Mouse (Mus musculus): ENCODE results near the gene Oxtr. TPM values are rescaled to one million over a fixed set of nuclear protein-coding genes. Genes with fewer than 3 reads are reported as not detected.

Oxtr gene
- polyA plus RNA-seq (2014; fragmentation: Nextera tagmentation; extraction: Ambion mirVana) = 1.4 and 1.9 TPM in 2 replicates

DNA sequence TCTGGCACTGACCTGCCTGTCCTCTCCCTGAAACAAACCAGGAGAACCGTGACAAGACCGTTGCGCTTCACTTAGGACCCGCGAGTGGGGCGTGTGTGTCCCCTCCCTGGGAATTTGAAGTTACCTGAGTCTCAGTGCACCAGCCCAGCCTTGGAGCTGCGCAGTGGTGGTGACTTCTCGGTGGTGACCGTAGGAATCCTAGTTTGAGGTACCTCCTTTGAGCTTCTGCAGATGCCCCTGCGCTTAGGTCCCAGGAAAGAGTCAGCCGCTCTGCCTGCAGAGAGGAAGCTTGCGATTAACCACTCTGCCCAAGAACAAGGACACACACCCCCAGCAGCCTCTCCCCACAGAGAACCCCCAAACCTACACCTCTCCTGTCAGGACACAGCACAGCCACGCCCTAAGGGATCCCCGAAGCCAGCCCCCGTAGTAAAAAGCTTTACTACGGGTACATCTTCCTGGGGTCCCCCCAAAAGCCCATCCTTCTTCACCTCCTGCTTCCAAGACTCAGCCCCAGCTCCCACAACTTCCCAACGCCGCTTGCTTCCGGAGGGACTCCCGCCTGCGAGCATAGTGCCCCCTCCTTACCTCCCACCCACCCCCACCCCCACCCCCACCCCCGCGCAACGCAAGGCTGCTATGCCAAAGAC lies at the start of gene Oxtr:
Gene Oxtr, minus strand, starts transcription at position 34 of the 650 bp plus-strand sequence.
- ATAC-seq (ENCODE audit: low read depth) = 0 out of 2 replicates have a peak, but pooled peaks have one; percentile 4
- Histone ChIP-seq H3K27me3 (ENCODE audit: control insufficient read depth, insufficient read depth, low read length) (peaks cover 29% of the 10 kb centered on the region), H3K27ac (ENCODE audit: low read depth, low read length) (no peak within 1 kb of the TSS), H3K4me1 (ENCODE audit: control insufficient read depth, insufficient read depth, low read length) (peaks cover 11% of the 10 kb centered on the region), H3K4me3 (ENCODE audit: low read depth, low read length) (peak within 1 kb of the TSS; percentile 32), H3K4me2 (ENCODE audit: low read depth, low read length) (peak within 1 kb of the TSS; percentile 59), H3K9ac (replicated peaks; ENCODE audit: low read depth, low read length) (0 out of 2 replicates have a peak within 1 kb of the TSS, but pooled peaks have one; percentile 25), H3K9me3 (ENCODE audit: control insufficient read depth, low read length) (no peaks in the 10 kb centered on the region), H3K36me3 (ENCODE audit: control insufficient read depth, insufficient read depth, low read length) (no peaks in the 10 kb centered on the region)
- 5% methylated on average over 24 of the region's 24 CpGs for WGBS

DNA sequence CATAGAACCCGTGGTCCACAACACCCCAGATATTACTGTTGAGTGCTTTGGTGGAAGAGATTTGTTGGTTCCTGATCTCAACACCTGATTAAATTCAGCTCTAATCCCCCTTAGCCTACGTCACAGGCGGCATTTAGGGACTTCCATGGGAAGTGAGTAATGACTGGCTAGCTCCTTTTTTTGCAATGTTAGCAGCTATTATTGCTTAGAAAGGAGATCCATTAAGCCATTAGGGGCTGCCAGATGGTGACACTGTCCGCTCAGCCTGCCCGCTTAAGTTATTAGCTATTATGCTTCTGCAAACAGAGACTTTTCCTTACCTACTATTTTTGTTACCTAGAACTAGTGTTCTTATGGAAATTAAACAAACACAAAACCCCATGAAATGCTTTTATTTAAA lies 35.7 kb upstream of the Oxtr start:
- ATAC-seq (ENCODE audit: low read depth) = no peak
- 38% methylated on average over 5 of the region's 5 CpGs for WGBS
- Histone ChIP-seq H3K4me3 (ENCODE audit: low read depth, low read length) (no peak overlapping the region), H3K9ac (replicated peaks; ENCODE audit: low read depth, low read length) (no peak overlapping the region), H3K4me2 (ENCODE audit: low read depth, low read length) (no peak overlapping the region), H3K9me3 (ENCODE audit: control insufficient read depth, low read length) (no peaks in the 10 kb centered on the region), H3K36me3 (ENCODE audit: control insufficient read depth, insufficient read depth, low read length) (no peaks in the 10 kb centered on the region), H3K27me3 (ENCODE audit: control insufficient read depth, insufficient read depth, low read length) (no peaks in the 10 kb centered on the region), H3K4me1 (ENCODE audit: control insufficient read depth, insufficient read depth, low read length) (no peaks in the 10 kb centered on the region), H3K27ac (ENCODE audit: low read depth, low read length) (no peak overlapping the region)

DNA sequence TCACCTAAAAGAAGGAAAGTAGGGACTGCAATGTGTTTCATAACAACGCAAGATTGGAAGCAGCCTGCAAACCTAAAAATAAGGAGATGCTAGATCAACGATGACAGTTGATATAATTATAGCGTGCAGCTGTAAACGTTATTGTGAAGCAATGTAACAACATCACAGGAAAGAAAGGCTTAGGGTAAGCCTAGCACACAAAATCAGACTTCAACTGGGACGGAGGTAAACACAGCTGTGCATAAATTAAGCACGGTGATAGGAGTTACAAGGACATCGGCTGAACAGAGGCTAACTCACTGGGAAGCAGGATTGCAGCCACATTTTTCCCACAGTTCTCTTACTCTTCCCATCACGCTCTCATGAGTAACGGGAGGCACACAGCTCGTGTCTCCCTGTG lies 34.7 kb upstream of the Oxtr start:
- Histone ChIP-seq H3K36me3 (ENCODE audit: control insufficient read depth, insufficient read depth, low read length) (no peaks in the 10 kb centered on the region), H3K9me3 (ENCODE audit: control insufficient read depth, low read length) (no peaks in the 10 kb centered on the region), H3K4me3 (ENCODE audit: low read depth, low read length) (no peak overlapping the region), H3K27ac (ENCODE audit: low read depth, low read length) (no peak overlapping the region), H3K4me2 (ENCODE audit: low read depth, low read length) (no peak overlapping the region), H3K9ac (replicated peaks; ENCODE audit: low read depth, low read length) (no peak overlapping the region), H3K27me3 (ENCODE audit: control insufficient read depth, insufficient read depth, low read length) (no peaks in the 10 kb centered on the region), H3K4me1 (ENCODE audit: control insufficient read depth, insufficient read depth, low read length) (no peaks in the 10 kb centered on the region)
- 59% methylated on average over 10 of the region's 10 CpGs for WGBS
- no peak for ATAC-seq (ENCODE audit: low read depth)

DNA sequence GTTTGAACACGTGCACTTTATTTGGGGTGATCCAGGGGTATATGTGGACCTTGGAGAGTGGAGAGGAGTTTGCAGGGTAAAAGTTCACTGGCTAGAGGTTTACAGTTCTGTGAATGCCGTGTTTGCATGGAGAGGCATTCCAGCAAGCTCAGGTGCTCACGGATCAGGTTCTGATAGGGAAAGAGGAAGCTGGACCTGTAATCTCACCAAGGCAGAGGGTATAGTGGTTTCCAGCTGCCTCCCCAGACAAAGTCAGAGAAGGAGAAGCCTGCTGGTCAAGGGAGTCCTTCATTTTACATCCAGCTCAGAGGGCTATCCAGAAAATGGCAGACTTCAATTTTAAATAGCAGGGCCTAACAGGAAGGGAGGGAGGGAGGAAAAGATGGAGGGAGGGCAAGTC lies 28.2 kb upstream of the Oxtr start:
- Histone ChIP-seq H3K27me3 (ENCODE audit: control insufficient read depth, insufficient read depth, low read length) (0 out of 2 replicates have a peak, but pooled peaks cover 5% of the 10 kb centered on the region), H3K9me3 (ENCODE audit: control insufficient read depth, low read length) (no peaks in the 10 kb centered on the region), H3K27ac (ENCODE audit: low read depth, low read length) (no peak overlapping the region), H3K4me1 (ENCODE audit: control insufficient read depth, insufficient read depth, low read length) (no peaks in the 10 kb centered on the region), H3K4me3 (ENCODE audit: low read depth, low read length) (no peak overlapping the region), H3K4me2 (ENCODE audit: low read depth, low read length) (no peak overlapping the region), H3K9ac (replicated peaks; ENCODE audit: low read depth, low read length) (no peak overlapping the region), H3K36me3 (ENCODE audit: control insufficient read depth, insufficient read depth, low read length) (no peaks in the 10 kb centered on the region)
- ATAC-seq (ENCODE audit: low read depth) = no peak
- 91% methylated on average over 3 of the region's 3 CpGs for WGBS

DNA sequence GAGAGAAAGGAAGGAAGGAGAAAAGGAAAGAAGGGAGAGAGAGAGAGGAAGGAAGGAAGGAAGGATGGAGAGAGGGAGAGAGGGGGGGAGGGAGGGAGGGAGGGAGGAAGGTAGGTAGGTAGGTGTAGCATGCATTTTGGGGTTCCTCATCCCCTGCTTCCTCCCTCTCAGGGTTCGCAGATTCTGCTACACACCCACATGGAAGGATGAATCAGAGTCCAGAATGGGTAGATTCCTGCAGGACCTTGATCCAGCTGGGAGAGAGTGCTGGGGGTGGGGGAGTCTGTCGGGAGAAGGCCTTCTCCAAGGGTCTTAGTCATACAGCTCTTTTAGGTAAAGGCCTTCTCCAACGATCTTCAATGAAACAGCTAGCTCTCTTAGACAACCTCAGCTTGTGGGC lies 27.8 kb upstream of the Oxtr start:
- no peak overlapping the region for H3K4me2 ChIP-seq (ENCODE audit: low read depth, low read length)
- no peak overlapping the region for H3K4me3 ChIP-seq (ENCODE audit: low read depth, low read length)
- 0 out of 2 replicates have a peak, but pooled peaks cover 5% of the 10 kb centered on the region for H3K27me3 ChIP-seq (ENCODE audit: control insufficient read depth, insufficient read depth, low read length)
- no peak overlapping the region for H3K27ac ChIP-seq (ENCODE audit: low read depth, low read length)
- no peaks in the 10 kb centered on the region for H3K9me3 ChIP-seq (ENCODE audit: control insufficient read depth, low read length)
- ATAC-seq (ENCODE audit: low read depth) = no peak
- 87% methylated on average over 3 of the region's 3 CpGs for WGBS
- no peak overlapping the region for H3K9ac ChIP-seq (replicated peaks; ENCODE audit: low read depth, low read length)
- H3K4me1 ChIP-seq (ENCODE audit: control insufficient read depth, insufficient read depth, low read length) = no peaks in the 10 kb centered on the region
- H3K36me3 ChIP-seq (ENCODE audit: control insufficient read depth, insufficient read depth, low read length) = no peaks in the 10 kb centered on the region

DNA sequence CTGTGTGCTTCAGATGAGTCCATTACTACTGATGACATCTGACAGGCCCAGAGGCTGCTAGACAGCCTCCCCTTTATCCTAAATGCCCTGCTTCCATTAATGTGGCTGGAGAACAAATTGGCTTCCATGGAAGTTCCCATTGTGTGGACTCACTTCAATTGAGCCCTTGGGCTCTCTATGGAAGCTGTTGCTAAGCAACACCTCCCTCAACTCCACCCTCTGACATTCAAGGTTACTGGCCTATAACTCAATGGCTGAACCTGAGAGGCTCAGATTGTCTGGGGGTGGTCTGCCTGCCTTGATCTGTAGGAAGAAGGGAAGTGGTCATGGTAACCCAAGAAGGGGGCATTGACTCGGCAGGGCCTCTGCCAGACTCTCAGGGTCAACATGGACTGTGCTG lies 26.8 kb upstream of the Oxtr start:
- Histone ChIP-seq H3K9me3 (ENCODE audit: control insufficient read depth, low read length) (no peaks in the 10 kb centered on the region), H3K27me3 (ENCODE audit: control insufficient read depth, insufficient read depth, low read length) (0 out of 2 replicates have a peak, but pooled peaks cover 5% of the 10 kb centered on the region), H3K4me2 (ENCODE audit: low read depth, low read length) (no peak overlapping the region), H3K36me3 (ENCODE audit: control insufficient read depth, insufficient read depth, low read length) (no peaks in the 10 kb centered on the region), H3K9ac (replicated peaks; ENCODE audit: low read depth, low read length) (no peak overlapping the region), H3K4me3 (ENCODE audit: low read depth, low read length) (no peak overlapping the region), H3K27ac (ENCODE audit: low read depth, low read length) (no peak overlapping the region), H3K4me1 (ENCODE audit: control insufficient read depth, insufficient read depth, low read length) (no peaks in the 10 kb centered on the region)
- WGBS = 9% methylated on average over 1 of the region's 1 CpGs
- peak; percentile 65; the same call in 1 of the 2 replicates for ATAC-seq (ENCODE audit: low read depth)

DNA sequence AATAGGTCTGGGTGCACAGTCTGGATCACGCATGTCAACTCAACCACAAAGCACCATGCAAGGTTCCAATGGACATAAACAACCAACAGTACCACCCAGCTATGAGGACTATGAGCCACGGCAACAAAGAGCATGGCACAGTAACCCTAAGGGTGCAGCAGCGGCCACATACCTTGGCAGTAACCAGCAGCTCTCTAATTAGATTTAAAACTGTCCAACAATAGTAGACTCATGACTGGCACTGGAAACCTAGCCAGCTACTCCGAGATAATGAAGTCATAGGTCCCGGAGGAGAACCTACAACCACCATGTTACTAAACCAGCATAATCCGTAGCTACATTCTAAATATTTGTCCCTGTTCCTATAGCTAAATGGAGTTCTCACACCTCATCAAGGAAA lies 24.8 kb upstream of the Oxtr start:
- H3K9ac ChIP-seq (replicated peaks; ENCODE audit: low read depth, low read length) = no peak overlapping the region
- no peaks in the 10 kb centered on the region for H3K36me3 ChIP-seq (ENCODE audit: control insufficient read depth, insufficient read depth, low read length)
- H3K9me3 ChIP-seq (ENCODE audit: control insufficient read depth, low read length) = no peaks in the 10 kb centered on the region
- H3K4me3 ChIP-seq (ENCODE audit: low read depth, low read length) = no peak overlapping the region
- no peak overlapping the region for H3K27ac ChIP-seq (ENCODE audit: low read depth, low read length)
- 0 out of 2 replicates have a peak, but pooled peaks cover 5% of the 10 kb centered on the region for H3K27me3 ChIP-seq (ENCODE audit: control insufficient read depth, insufficient read depth, low read length)
- no peaks in the 10 kb centered on the region for H3K4me1 ChIP-seq (ENCODE audit: control insufficient read depth, insufficient read depth, low read length)
- no peak overlapping the region for H3K4me2 ChIP-seq (ENCODE audit: low read depth, low read length)
- WGBS = 94% methylated on average over 6 of the region's 6 CpGs
- ATAC-seq (ENCODE audit: low read depth) = no peak

DNA sequence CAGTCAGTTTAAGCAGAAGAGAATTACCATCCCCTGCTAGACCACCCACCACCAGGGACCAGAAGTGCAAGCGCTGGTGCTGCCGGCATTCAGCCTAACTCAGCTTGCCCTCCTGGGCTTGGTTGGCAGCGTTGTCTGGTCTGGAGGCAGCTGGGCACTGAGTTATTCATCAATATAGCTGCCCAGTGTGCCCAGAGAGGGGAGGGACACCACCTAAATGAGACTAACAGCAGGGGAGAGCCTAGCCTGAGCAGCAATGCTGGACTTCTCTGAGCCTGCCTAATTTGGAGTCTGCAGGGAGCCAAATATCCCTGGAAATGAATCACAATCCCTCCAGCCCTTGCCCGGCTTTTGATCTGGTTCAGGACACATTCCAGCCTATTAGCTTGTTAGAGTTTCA lies 20.6 kb upstream of the Oxtr start:
- no peak overlapping the region for H3K27ac ChIP-seq (ENCODE audit: low read depth, low read length)
- no peak overlapping the region for H3K4me2 ChIP-seq (ENCODE audit: low read depth, low read length)
- H3K36me3 ChIP-seq (ENCODE audit: control insufficient read depth, insufficient read depth, low read length) = no peaks in the 10 kb centered on the region
- WGBS = 12% methylated on average over 4 of the region's 4 CpGs
- H3K4me3 ChIP-seq (ENCODE audit: low read depth, low read length) = no peak overlapping the region
- no peak overlapping the region for H3K9ac ChIP-seq (replicated peaks; ENCODE audit: low read depth, low read length)
- no peaks in the 10 kb centered on the region for H3K27me3 ChIP-seq (ENCODE audit: control insufficient read depth, insufficient read depth, low read length)
- ATAC-seq (ENCODE audit: low read depth) = peak; percentile 60; the same call in 1 of the 2 replicates
- H3K9me3 ChIP-seq (ENCODE audit: control insufficient read depth, low read length) = no peaks in the 10 kb centered on the region
- H3K4me1 ChIP-seq (ENCODE audit: control insufficient read depth, insufficient read depth, low read length) = no peaks in the 10 kb centered on the region

DNA sequence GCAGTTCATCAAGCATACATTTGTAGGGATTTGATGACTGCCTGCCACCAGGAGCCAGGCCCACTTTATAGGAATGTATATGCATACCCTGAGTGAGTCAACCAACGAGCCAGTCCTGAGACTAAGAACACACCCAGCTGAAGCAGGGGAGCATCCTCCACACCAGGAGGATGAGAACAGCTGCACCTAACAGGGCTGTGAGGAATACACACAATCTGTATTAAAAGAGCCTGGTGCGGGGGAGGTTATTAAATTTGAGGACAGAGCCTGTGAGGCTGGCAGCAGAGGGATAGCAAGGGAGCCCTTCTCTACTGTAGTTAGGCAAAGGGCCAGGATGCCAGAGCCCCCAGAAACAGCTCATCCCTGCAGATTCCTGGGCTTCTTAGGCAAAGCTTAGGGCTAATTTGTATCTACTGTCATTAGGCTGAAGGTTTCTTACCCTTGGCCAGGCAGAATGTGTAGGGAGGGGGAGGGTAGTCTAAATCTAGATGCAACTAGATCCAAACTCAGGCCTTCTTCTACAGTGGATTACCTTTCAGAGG lies 19.9 kb upstream of the Oxtr start:
- 49% methylated on average over 2 of the region's 2 CpGs for WGBS
- no peak for ATAC-seq (ENCODE audit: low read depth)
- Histone ChIP-seq H3K36me3 (ENCODE audit: control insufficient read depth, insufficient read depth, low read length) (no peaks in the 10 kb centered on the region), H3K27ac (ENCODE audit: low read depth, low read length) (no peak overlapping the region), H3K27me3 (ENCODE audit: control insufficient read depth, insufficient read depth, low read length) (no peaks in the 10 kb centered on the region), H3K9ac (replicated peaks; ENCODE audit: low read depth, low read length) (no peak overlapping the region), H3K4me2 (ENCODE audit: low read depth, low read length) (no peak overlapping the region), H3K4me3 (ENCODE audit: low read depth, low read length) (no peak overlapping the region), H3K9me3 (ENCODE audit: control insufficient read depth, low read length) (no peaks in the 10 kb centered on the region), H3K4me1 (ENCODE audit: control insufficient read depth, insufficient read depth, low read length) (no peaks in the 10 kb centered on the region)

Data from neural tube, embryonic 14.5 days (tissue).